Mouse (Mus musculus) ES-CJ7 (cell line): ENCODE data around the gene Eaf1.

Experiments used
- DNase-seq: peaks from one replicate; pipeline ENCODE4 v3.0.0; 2011; ENCODE audit warnings: low read depth, low spot score

The Eaf1 gene

DNA sequence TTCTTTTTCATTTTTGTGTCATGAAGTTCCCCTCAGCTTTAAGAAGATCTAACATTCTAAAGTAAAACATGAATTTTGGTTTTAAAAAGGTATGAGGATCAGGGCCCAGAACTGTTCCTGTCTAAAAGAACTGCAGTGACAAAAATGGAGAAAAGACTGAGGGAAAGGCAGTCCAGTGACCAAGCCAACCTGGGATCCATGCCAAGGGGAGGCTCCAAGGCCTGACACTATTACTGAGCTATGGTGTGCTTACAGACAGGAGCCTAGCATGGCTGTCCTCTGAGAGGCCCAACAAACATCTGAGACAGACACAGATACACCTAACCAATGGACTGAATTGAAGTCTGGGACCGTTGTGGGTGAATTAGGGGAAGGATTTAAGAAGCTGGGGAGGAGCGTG is 15.7 kb downstream of the Eaf1 start:
- no peak for DNase-seq

DNA sequence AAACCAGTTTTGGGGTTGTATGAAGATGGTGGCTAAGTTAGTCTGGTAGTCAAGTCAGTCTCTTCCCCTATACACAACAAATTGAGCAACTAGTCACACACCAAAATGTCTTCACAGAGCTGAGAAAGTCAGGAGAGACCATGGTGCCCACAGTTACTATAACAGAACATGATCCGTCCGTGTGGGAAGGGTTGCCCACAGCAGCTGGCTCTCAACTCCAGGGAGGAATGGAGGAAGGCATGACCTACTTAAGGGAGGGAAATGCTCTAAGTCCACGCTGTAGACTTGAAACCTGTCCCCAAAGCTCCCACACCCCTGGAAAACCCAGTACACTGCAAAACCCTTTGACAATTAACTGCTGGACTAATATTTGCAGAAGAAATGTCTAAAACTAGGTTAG is 16.1 kb downstream of the Eaf1 start:
- no peak for DNase-seq

DNA sequence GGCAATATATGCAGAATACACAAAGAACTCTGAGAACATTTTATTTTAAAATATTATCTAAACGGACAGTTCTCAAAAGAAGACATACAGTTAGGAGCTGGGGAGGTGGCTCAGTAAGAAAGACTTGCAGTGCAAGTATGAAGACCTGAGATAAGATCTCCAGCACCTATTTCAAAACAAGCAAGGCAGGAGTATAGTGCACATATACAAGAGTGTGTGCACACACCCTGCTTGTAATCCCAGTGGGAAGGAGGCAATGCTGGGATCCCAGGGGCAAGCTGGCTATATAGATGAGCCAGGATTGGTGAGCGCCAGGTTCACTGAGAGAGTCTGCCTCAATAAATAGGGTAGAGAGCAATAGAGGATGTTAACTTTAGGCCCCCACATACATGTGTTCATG is 21.7 kb downstream of the Eaf1 start:
- DNase-seq: no peak

DNA sequence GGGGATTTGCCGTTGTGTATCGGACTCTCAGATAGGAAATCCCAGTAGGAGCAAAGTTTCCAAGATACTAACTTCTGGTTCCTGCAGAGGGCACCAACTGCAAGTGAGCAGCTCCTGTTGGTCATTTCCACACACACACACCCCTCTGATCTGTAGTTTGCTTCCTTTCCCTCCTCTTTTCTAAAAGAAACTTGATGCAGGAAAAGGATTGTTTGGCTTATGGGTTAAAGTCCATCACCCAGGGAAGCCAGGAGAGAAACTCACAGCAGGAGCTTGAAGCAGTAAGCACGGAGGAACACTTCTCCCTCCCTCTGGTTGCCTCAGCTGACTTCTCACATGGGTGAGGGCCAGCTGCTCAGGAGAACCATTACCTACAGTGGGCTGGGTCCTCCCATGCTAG is 25.0 kb downstream of the Eaf1 start:
- DNase-seq: peak; percentile 57

DNA sequence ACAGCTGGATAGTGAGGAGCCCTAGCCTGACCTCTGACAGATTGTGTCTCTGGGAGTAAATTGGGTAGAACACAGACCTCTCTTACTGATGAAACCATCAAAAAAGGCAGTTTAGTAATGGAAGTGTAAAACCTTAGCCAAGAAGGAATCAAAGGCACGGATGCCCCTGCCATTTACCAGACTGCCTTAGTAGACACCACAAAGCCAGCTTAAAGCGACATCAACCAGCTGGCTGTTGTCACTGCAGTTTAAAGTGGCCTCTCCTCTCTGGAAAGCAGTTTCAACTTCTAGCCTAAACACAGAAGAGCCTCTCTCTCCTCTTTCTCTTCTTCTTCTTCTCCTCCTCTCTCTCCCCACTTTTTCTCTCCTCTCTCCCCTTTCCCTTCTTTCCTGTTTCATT is 27.1 kb downstream of the Eaf1 start:
- DNase-seq: no peak

DNA sequence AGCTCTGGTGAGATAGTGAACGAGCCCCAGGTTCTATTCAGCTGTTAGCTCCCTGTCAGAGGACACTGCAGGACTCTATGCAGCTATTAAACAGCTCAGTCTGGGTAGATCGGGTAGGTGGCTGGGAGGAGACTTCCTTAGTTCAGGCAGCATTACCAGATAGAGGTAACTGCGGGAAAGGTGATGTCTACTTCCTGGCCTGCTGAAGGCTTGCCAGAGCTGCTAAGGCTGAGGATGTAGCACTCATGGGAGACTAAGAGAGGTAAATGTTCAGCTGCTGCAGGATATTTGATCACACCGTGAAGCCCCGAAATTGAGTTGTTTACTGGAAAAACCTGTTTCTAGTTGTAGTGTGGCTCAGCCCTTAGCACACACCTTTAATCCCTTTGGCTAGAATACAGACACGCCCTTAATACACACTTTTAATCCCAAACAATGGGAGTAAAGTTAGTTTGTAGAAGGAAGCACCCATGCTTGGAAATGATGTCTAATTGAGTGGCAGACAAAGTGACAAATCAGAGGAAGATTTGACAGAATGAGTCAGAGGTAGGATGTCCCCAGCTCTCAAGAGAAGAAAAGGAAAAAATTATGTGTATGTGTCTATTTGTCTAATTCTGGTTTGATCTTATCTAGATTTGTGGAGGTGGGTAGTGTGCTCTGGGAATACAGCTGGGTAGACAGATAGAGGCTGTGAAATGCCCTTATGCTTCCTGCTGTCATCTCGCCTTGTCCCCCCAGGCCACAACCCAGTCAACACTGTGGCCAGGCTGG is 31.0 kb downstream of the Eaf1 start:
- DNase-seq: no peak

DNA sequence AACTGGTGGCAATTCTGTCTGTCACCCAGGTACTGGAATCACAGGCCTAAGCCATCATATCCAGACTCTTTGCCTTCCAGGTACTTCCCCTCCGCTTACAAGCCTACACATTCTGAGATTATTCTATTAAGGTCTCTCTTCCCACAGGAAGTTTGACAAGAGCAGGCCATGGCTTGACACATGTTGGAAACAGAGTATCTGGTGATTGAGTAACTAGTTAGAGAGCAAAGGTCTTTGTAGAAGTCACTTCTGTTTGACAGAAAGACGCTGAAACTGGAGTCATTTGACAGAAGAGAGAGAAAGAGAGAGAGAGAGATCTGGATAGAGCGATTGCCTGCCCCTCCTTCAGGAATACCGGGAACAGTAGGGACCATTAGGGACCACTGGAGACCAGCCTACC is 36.6 kb downstream of the Eaf1 start:
- no peak for DNase-seq

DNA sequence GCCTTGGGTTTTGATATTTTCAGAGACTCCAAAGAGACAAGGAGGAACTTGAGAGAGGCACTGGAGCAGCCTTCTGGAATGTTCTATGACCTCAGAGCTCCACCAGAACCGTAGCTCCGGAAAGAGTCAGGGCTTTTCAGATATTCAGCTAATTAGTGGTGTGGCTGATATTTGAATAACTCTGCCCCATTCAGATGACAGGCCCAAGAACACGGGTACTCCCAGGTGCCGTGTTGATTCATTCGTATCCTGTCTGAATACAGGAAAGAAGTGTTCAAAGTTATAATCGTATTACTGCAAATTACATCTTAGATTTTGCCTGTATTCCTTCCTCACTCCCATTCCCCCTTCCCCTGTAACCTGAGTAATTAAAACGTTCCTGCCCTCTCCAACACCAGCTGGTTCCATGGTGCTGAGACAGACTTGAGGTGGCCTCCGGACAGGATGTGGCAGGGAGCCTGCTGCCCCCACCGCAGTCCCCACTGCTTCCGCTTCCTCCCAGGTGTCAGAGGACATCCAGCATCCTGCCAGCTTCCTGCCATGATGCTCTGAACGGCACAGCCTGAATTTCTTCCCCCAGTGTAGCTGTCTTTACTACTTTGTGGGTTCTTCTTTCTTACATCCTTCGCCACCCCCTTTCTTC is 37.4 kb downstream of the Eaf1 start:
- no peak for DNase-seq

DNA sequence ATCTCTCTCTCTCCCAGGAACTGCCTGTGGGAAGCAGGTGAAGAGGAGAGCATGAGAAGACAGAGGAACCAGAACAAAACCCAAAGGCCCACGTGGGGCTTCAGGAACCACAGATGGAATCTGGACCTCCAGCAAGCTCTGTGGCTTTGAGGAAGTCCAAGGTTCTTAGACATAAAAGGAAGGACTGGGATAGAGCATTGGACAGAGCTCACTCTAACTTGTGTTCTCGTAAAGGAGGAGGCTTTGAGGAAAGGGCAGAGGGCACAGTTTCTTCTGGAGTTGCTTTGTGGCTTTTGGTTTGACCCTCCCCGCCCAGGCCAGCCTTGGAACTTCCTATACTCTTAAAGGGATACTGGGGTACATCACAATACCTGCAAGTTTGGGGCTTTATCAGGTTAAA is 38.5 kb downstream of the Eaf1 start:
- DNase-seq: no peak

DNA sequence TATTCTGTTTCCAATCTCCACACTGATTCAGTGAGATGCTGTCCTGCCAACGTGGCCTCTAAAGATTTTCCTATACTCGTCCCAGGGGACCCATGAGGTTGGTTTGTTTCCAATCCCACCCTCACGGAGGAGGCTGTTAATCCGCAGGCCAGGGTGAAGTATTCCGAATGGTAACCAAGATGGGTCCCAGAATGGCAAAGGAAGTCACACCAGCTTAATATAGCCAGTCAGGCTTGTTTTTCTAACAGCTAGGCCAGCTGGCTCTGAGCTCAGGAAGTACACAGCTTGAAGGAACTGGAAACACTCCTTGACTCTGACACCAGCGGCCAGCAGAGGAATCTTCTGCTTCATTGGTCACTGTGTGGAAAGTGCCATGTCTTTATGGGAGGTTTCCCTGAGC is 43.1 kb downstream of the Eaf1 start:
- no peak for DNase-seq

DNA sequence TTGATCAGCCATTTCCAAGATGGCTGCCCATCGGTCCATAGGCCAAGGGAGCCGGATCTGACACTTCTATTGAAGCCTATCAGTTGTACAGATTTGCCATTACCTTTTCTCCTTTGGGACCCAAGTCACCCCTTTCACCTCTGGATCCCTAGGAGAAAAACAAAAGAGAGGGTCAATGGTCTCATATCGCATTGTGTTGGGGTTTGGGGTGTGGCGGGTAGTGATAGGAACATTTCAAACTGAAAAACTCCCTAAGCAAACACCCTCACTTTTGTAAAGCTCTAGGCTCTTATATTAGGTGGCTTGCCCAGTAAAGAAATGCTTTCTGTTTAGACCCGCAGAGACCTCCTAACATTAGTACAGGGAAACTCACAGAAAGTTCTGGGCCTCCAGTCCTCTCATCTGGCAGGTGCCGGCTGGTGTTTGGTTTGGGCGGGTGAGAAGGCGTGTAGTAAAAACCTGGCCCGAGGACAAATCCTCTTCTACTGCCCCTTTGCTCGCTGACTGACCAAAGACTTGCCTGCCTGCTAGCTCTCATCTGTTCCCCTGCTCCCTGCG is 49.8 kb downstream of the Eaf1 start:
- DNase-seq: no peak

DNA sequence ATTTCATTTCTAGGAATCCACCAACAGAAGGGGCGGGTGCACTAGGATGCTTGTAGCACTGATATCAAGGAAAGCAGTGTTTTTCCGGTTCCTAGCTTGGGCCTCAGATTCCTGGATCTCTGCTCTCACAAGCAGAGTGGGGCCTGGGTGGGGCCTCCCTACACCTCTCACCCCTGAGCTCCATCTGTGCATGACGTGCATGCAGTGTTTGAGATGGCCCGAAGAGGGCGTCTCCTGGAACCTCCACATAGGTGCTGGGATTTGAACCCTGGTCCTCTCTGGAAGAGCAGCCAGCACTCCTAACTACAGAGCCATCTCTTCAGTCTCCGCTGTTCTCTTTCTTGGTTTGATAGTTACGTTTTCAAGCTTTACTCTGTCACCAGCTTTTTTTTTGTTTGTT is 60.8 kb downstream of the Eaf1 start:
- peak; percentile 34 for DNase-seq

DNA sequence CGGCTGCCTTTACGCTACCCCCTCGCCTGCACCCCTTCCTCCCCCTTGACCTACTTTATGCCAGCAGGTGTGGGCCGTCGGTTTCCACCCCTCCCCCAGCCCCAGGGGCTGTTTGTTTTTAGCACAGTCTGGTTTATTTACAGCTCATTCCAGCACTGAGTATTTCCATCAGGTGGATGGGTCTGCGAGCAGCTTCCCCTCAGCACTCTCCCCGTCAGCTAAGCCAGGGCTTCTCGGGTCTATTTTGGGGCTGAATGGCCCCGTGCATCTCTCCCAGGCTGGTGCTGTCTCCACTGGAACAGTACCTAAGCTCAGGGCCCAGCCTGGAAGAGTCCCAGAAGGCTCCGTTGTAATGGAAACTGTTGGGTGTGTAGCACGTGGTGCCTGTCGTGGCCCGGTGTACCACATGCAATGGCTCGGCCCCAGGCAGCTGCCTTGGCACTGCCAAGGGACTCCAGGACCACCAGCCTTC is 61.8 kb downstream of the Eaf1 start:
- no peak for DNase-seq

DNA sequence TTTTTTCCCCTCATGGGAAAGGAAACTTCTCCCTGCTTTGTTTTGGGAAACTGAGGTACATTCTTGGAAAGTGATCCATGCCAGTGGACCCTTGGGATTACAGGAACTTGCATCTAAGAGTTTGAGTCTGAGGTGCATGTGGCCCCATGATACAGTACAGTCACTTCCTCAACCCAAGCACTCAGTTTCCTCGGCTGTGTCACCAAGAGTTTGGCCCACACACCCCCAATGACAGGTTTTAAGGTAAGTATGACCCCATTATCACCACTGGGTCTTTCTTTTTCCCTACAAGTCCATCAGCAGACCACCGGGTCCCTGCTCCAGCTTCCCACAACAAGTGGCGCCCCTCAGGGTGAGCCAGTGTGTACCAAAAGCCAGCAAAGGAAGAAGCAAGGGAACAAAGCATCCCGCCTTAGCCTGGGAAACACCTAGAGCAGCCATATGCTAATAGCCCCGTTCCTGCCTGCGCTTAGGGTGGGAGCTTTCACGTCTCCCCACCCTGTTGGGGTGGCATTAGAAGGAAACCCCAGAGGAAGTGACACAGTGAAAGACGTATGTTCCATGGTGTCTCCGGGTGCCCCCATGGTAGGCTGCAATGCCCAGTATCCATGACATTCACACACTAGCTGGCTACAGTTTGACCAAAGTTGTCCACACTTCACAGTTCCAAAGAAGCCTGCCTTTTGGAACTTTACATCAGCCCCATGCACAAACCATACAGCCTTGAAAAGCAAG is 62.5 kb downstream of the Eaf1 start:
- no peak for DNase-seq

DNA sequence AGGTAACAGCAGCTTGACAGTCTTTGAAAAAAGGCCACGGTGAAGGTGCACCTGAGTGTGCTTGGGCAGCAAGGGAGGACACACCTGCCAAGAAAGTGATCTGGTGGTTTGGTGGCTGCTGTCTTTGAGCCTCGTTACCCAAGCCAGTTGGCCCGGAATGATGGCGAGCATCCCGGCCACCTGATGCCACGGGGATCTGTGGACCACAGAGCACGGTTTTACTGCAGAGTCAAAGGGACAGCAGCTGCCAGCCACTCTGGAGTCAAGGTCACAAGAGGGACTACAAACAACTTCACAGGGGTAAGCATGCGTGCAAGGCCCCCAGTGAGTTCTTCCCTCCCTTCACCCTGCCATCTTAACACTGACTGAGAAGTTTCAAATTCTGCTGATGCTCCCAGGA is 63.1 kb downstream of the Eaf1 start:
- DNase-seq: no peak

DNA sequence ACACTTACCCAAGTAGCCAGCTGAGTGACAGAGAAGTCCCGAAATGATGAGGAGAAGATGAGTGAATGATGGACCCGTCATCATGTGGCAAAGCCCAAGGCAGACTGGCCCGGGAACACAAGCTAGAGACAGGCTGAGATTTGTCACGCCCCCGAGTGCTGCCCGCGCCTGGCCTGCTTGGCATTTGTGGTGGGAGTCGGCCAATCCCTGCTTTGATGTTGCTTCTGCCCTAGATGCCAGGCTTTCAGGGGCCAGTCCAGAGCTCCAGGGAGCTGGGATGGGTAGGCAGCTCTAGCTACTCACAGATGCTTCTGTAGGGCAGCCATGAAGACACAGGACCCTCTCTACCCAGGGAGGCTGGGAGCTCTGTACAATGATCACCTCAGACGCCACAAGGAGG is 63.6 kb downstream of the Eaf1 start:
- DNase-seq: no peak

DNA sequence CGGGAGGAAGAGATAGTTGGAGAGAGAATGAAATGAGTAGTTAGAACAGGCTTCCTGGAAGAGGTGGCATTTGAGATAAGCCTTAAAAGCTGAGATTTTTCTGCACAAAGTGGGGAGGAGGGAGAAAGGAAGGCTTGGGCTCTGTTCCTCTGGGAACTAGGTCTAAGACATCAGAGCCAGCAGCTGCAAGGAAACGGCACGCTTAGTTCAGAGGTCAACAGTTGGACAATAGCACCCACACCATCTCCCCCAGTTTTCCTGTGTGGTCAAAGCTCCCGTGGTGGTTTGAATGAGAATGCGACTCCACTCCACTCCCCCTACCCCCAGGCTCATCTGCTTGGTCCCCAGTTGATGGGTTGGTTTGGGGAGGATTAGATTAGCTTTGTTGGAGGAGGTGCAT is 65.0 kb downstream of the Eaf1 start:
- no peak for DNase-seq
